ENCODE assay signal across 8 mouse cellular contexts in the genomic region with DNA sequence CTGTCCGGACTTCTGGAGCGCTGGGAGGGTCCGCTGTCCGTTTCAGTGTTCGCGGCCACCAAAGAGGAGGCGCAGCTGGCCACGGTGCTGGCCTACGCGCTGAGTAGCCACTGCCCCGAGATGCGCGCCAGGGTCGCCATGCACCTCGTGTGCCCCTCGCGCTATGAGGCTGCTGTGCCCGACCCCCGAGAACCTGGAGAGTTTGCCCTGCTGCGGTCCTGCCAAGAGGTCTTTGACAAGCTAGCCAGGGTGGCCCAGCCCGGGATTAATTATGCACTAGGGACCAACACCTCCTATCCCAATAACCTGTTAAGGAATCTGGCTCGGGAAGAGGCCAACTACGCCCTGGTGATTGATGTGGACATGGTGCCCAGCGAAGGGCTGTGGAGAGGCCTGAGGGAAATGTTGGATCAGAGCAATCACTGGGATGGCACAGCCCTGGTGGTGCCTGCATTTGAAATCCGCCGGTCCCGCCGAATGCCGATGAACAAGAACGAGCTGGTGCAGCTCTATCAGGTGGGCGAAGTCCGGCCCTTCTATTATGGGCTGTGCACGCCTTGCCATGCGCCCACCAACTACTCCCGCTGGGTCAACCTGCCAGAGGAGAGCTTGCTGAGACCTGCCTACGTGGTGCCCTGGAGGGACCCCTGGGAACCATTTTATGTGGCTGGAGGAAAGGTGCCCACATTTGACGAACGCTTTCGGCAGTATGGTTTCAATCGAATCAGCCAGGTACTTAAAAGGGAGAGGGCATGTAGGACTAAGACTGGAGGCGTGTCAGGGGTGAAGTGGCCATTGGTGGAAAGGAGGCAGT. TPM values are rescaled to one million over a fixed set of nuclear protein-coding genes. Genes with fewer than 3 reads are reported as not detected.
DNase-seq lines count a peak whose midpoint lies in the region; ATAC-seq lines count a peak whose summit lies in the region.

No protein-coding gene starts in this region.

- H3K27ac ChIP-seq in hindbrain, embryonic 13.5 days, result peak overlapping the region; percentile 93
- H3K27ac ChIP-seq in liver, embryonic 13.5 days, result no peak overlapping the region; the same call in 1 of the 2 replicates

- peak overlapping the region; percentile 97 for H3K4me2 ChIP-seq in hindbrain, embryonic 13.5 days
- peak overlapping the region; percentile 95 for H3K4me2 ChIP-seq in liver, embryonic 13.5 days

- peaks cover 46% of the 10 kb centered on the region for H3K4me1 ChIP-seq in hindbrain, embryonic 13.5 days (replicated peaks)
- H3K4me1 ChIP-seq in liver, embryonic 13.5 days (replicated peaks), result peaks cover 45% of the 10 kb centered on the region

- H3K9me3 ChIP-seq in hindbrain, embryonic 13.5 days, result no peaks in the 10 kb centered on the region
- no peaks in the 10 kb centered on the region for H3K9me3 ChIP-seq in liver, embryonic 13.5 days (replicated peaks)

- no peaks in the 10 kb centered on the region for H3K27me3 ChIP-seq in hindbrain, embryonic 13.5 days
- H3K27me3 ChIP-seq in liver, embryonic 13.5 days, result no peaks in the 10 kb centered on the region

- ATAC-seq in hindbrain, embryonic 13.5 days (ENCODE audit: low FRiP score), result peak; percentile 36
- no peak for ATAC-seq in liver, embryonic 13.5 days (ENCODE audit: low read depth)

- peak overlapping the region; percentile 94 for H3K9ac ChIP-seq in hindbrain, embryonic 13.5 days
- H3K9ac ChIP-seq in liver, embryonic 13.5 days, result peak overlapping the region; percentile 80

- H3K36me3 ChIP-seq in hindbrain, embryonic 13.5 days, result peaks cover 18% of the 10 kb centered on the region
- peaks cover 9% of the 10 kb centered on the region; the same call in 1 of the 2 replicates for H3K36me3 ChIP-seq in liver, embryonic 13.5 days

- peak overlapping the region; percentile 93 for H3K4me3 ChIP-seq in hindbrain, embryonic 13.5 days
- peak overlapping the region; percentile 75 for H3K4me3 ChIP-seq in liver, embryonic 13.5 days (replicated peaks)

- DNase-seq in adrenal gland, postnatal 36 days, result peak; percentile 22 to 31
- no peak for DNase-seq in adrenal gland, postnatal 10 days
- DNase-seq in ovary, postnatal 36 days (ENCODE audit: low spot score), result peak; percentile 41
- no peak for DNase-seq in ovary, postnatal 14 days (ENCODE audit: low spot score)
- DNase-seq in liver, embryonic 13.5 days, result no peak
- no peak for DNase-seq in urinary bladder, postnatal 25 days (ENCODE audit: low spot score)
- no peak for DNase-seq in B cell, adult 2 months

- WGBS in hindbrain, embryonic 13.5 days, result 10% methylated on average over 41 of the region's 41 CpGs
- 25% methylated on average over 41 of the region's 41 CpGs for WGBS in liver, embryonic 13.5 days (ENCODE audit: insufficient replicate concordance)

RNA-seq across cellular contexts. Expression of gene AC124502.3, which starts 0.8 kb away (rescaled TPM):
- total RNA-seq in adrenal gland, postnatal 36 days (2021), result 1 to 10 TPM in 1 of 2 experiments, under 1 TPM in 1; 0.99 to 2.3 TPM
- total RNA-seq in adrenal gland, postnatal 10 days (2021), result 1 to 10 TPM; 1.8 to 2.8 TPM
- polyA plus RNA-seq in hindbrain, embryonic 13.5 days (2015; fragmentation: Nextera tagmentation; extraction: Ambion mirVana), result 3.9 and 5.9 TPM in 2 replicates
- 0.70 TPM in 1 of 2 replicates, not detected in the other for polyA plus RNA-seq in liver, embryonic 13.5 days (2015; fragmentation: Nextera tagmentation; extraction: Ambion mirVana)

RNA-seq across cellular contexts. Expression of gene B4gat1, which starts 0.9 kb away (rescaled TPM):
- 10 to 100 TPM; 27.8 to 43.5 TPM for total RNA-seq in adrenal gland, postnatal 36 days (2021)
- 10 to 100 TPM; 28.7 to 35.7 TPM for total RNA-seq in adrenal gland, postnatal 10 days (2021)
- polyA plus RNA-seq in hindbrain, embryonic 13.5 days (2015; fragmentation: Nextera tagmentation; extraction: Ambion mirVana), result 61.2 and 66.0 TPM in 2 replicates
- polyA plus RNA-seq in liver, embryonic 13.5 days (2015; fragmentation: Nextera tagmentation; extraction: Ambion mirVana), result 9.3 and 10.9 TPM in 2 replicates

RNA-seq across cellular contexts. Expression of gene Brms1, which starts 1.6 kb away (rescaled TPM):
- total RNA-seq in adrenal gland, postnatal 36 days (2021), result 10 to 100 TPM; 26.7 to 29.9 TPM
- total RNA-seq in adrenal gland, postnatal 10 days (2021), result 10 to 100 TPM; 22.1 to 25.4 TPM
- polyA plus RNA-seq in hindbrain, embryonic 13.5 days (2015; fragmentation: Nextera tagmentation; extraction: Ambion mirVana), result 46.0 and 48.2 TPM in 2 replicates
- polyA plus RNA-seq in liver, embryonic 13.5 days (2015; fragmentation: Nextera tagmentation; extraction: Ambion mirVana), result 34.8 and 35.1 TPM in 2 replicates

RNA-seq across cellular contexts. Expression of gene Rin1, which starts 10.8 kb away (rescaled TPM):
- 1 to 10 TPM; 3.5 to 3.6 TPM for total RNA-seq in adrenal gland, postnatal 36 days (2021)
- total RNA-seq in adrenal gland, postnatal 10 days (2021), result 1 to 10 TPM; 1.7 to 3.7 TPM
- polyA plus RNA-seq in hindbrain, embryonic 13.5 days (2015; fragmentation: Nextera tagmentation; extraction: Ambion mirVana), result 1.1 and 1.5 TPM in 2 replicates
- 0.33 and 0.36 TPM in 2 replicates for polyA plus RNA-seq in liver, embryonic 13.5 days (2015; fragmentation: Nextera tagmentation; extraction: Ambion mirVana)

RNA-seq across cellular contexts. Expression of gene Slc29a2, which starts 15.8 kb away (rescaled TPM):
- 1 to 10 TPM; 4.5 to 5.3 TPM for total RNA-seq in adrenal gland, postnatal 36 days (2021)
- 1 to 10 TPM; 3.2 to 5.1 TPM for total RNA-seq in adrenal gland, postnatal 10 days (2021)
- 10.4 and 11.3 TPM in 2 replicates for polyA plus RNA-seq in hindbrain, embryonic 13.5 days (2015; fragmentation: Nextera tagmentation; extraction: Ambion mirVana)
- 1.7 and 2.3 TPM in 2 replicates for polyA plus RNA-seq in liver, embryonic 13.5 days (2015; fragmentation: Nextera tagmentation; extraction: Ambion mirVana)

Comparison
In these comparisons a context has a peak if more than half of its experiments do, and no peak if none do; other contexts are left out.
1. DNase-seq: peak in adrenal gland, postnatal 36 days (2 of 2) and ovary, postnatal 36 days (single experiment); none in adrenal gland, postnatal 10 days (single experiment), ovary, postnatal 14 days (single experiment), liver, embryonic 13.5 days (single experiment), urinary bladder, postnatal 25 days (single experiment) and B cell, adult 2 months (0 of 2).